Mouse (Mus musculus): ENCODE results near the gene Wdfy1.

Gene Wdfy1

DNA sequence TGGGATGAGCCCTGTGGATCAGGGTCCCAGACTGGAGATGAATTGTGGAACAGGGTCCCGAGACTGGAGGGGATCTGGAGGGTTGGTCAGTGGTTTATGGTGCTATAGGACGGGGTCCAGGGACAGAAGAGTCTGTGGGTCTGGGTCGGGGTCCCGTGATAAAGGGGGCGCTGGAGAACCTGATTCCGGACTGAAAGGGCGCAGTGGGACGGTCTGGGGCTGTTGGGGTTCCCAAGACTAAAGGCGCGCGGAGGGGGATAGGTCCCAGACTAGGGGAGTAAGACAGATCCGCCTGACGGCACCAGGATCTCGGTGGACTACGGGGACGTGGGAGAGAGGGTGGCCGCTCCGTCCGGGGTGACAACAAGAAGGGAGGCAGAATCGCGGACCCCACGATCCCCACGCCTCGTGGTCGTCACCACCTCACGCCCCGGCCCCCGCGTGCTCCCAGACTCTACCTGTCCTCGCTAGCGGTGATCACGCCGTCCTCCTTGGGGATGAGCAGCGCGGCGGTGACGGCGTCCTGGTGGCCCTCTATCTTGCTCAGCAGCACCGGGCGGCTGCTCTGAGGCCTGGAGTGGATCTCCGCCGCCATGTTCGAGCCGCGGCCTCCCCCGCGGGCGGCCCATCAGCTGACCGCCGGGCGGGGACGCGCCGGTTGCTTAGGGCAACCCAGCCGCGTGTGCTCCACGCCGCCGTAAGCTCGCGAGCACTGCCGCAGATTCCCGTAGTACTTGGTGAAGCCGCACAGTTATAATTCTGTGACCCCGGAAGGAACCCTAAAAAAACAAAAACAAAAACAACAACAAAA, 14.6 kb downstream of the Wdfy1 start:
- 1% methylated on average over 65 of the region's 65 CpGs for WGBS

DNA sequence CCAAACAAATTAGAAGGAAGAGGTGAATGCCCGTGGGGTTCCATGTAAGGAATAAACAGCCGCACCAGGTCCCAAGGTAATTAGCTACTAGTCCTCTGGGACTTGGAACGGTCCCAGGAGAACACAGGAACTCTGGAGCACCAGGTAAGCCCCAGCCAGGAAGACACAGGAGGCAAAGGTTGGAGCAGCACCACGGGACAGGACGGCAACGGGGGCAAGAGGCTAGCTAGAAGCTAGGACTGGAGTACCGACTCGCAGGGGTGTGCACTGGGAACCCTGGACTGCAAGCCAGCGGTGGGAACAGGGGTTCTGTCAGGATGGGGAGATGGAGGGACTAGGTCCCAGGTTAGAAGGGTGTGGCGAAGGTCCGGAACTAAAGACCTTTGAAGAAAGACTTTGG, 15.3 kb downstream of the Wdfy1 start:
- 2% methylated on average over 11 of the region's 11 CpGs for WGBS

DNA sequence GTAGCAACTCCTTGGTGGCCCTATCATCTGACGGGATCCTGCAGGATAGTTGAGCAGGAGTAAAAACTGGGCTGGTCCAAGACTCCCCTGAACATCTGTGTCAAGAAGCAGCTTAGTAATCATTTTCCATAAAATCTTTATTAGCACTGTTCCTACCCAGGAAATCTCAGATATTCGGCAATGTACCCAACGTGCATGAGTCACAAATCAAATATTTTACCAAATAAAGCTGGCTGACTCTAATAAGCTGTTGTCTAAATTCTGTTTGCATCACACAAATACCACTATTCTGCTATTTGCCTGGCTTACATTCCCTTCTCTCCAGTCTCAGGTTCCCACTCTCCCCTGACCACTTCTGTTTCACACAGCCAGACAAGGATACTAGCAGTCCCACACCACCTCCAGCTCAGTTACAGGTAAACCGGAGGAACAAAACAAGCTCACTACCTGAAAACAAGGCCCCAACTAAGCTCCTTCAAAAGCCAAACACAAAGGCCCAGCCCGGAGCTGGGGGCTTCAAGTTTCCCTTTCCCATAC, 16.4 kb downstream of the Wdfy1 start:
- WGBS, result 64% methylated on average over 5 of the region's 5 CpGs

DNA sequence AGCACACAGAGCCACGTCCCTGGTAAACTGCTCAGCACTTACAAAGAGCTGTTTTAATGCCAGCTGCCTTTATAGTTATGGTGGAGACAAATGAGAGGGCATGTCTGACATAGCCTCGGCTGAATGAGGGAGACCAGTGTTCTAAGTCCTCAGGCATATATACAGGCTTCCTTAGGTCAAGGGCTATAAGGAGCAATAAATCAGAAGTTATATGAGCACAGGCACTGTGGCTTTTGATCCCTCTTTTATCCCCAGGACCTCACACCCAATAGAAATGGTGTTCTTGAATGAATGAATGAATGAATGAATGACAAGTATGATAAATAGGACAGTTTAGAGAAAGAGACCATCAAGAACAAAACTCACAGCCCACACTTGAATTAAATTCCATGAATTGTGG, 16.9 kb downstream of the Wdfy1 start:
- WGBS, result 30% methylated on average over 2 of the region's 2 CpGs

DNA sequence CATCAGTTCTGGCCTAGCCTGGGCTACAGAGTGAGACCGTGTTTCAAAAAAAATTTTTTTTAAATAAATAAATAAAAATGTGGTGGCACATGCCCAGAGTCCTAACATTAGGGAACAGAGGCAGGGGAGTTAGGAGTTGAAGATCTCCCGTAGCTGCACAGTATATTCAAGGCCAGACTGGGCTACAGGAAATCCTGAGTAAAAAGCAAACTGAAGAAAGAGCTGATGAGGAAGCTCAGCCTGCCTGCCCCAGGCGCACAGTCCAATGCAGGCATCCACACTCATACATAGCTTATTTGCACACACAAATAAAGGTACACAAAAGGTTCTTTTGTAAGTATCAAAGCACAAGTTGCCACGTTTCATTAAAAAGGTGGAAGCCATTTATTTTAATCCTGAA, 18.3 kb downstream of the Wdfy1 start:
- 73% methylated on average over 4 of the region's 4 CpGs for WGBS

DNA sequence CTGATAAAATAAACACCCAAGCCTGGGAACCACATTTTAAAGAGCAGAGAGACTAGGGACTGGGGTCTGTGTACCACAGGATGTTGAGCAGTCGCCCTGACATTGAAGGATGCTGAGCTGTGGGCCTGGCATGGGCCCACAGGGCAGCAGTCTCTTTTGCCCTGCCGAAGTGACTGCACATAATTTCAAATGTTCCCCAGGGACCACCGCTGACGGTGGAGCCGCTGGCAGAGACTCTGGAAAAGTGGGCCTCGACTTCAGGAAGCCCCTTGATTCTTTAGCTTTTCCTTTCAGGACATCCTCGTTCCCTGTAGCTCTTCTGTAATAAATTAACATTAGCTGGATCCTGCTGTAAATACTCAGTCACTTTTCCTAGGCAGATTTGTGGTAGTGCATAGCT, 18.8 kb downstream of the Wdfy1 start:
- WGBS, result 70% methylated on average over 7 of the region's 7 CpGs

DNA sequence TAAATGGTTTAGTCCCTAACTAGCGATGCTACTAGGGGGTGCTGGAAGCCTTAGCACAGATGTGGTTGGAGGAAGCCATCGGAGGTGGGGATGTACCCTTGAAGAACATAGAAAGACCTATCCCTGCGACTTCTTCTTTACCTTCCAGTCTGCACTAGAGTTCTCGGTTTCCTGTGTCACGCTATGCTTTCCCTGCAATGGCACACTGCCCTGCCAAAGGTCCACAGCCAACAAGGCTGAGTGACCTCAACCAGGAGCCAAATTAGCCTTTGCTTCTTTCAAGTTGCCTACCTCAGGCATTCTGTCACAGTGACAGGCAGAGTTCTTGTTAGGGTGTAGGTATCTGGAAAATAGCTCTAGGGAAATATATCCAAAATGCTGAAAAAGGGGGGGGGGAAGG, 19.5 kb downstream of the Wdfy1 start:
- 81% methylated on average over 5 of the region's 5 CpGs for WGBS

DNA sequence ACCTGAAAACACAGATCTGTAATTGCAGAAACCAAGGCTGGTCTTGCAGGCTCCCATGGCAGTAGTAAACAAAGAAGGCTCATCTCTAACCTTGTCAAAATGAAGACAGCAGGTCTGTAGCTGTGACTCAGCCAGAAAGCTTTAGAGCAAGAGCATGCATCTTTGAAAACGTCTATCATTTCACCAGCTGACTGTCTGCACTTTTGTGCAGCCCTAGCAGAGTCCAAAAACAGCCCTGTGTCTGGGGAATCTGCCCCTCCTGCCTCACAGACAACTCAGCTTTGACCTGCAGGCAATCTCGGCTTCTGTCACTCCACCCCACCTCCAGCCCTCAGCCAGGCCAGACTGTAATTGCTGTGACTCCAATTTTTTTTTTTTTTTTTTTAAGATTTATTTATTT, 20.6 kb downstream of the Wdfy1 start:
- WGBS, result 42% methylated on average over 2 of the region's 2 CpGs

DNA sequence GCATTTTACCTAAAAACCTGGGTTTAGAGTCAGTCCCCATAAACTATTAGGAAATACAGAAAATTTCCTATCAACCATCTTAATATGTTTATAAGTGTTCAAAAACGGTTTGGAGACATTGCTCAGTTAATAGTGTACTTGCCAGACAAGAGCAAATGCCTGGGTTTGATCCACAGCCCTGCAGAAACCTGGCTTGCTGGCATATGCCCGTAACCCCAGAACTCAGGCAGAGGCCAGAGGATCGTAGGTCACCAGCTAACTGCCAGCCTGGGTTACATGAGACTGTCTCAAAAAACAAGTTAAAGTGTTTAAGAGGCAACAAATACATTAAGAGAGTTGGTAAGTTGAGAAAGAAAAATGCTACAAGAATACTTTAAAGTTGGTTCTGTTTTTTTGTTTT, 21.0 kb downstream of the Wdfy1 start:
- WGBS, result 94% methylated on average over 3 of the region's 3 CpGs

DNA sequence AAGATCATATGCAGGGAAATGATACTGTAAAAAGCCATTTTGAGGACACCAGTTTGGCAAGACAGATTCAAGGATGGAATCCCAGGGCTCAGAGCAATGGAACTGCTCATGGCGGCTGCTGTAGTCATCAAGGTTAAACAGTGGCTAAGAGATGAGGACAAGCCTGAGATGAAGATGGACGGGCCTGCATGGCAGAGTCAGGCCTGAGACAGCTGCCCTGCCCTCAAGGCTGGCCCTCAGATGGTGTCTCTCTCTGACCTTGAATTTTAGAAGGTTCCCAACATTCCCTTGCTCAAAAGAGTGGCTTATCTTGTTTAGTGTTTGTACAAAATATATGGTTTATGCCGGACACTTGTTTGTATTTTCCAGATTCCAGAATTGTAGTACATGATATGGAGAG, 22.5 kb downstream of the Wdfy1 start:
- WGBS, result 93% methylated on average over 3 of the region's 3 CpGs

DNA sequence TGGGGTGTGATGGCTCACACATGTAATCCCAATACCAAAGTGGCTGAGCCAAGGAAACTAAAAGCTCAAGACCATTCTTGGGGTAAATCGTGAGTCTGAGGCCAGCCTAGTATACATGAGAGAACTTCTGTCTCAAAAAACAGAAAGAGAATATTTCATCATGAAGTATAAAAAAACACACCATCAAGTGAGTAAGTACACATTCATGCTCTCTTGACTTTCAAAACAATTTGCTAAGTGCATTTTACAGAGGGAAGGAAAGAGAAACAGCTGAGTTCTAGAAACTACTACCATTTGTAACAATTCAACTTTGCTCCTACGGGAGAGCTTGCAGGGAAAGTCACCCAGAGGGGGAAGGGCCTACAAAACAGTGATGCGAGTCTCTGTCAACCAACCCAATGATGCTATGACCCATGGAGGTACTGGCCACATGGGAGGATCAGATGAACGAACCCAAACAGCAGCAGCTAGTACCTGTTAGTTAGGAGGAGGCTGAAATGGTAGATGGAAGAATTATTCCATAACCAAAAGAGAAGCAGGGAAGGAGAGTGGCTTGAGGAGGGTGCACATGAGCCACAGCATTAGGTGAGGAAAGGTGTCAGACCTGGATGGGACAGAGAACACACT, 23.1 kb downstream of the Wdfy1 start:
- 78% methylated on average over 4 of the region's 4 CpGs for WGBS

DNA sequence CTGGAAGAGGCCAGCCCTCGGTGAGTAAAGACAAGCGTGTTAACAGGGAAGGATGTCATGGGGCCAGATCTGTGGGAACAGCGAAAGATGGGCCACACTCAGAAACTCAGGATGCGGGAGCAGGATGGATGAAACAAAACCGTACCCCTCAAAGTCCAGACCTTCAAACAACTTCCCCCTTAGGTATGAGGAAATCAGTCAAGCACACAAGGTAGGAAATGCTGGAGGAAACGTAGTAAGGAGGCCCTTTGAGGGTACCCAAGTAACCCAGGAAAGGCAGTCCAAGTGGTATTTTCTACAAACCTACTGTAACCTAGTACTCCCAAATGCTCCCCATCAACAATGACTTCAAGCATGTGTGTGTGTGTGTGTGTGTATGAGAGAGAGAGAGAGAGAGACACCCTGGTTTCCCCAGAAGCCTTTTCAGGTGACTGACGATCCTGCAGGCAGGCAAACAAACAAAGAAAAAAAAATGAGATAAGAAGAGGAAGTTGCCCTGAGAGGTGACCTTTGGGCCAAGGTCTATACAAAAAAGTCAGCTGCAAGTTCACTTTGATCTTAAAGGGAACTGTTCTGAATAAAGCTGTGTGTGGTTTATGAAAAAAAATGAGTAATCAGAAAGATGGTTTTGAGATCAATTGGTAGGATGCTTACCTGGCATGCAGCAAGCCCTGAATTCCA, 23.8 kb downstream of the Wdfy1 start:
- 89% methylated on average over 7 of the region's 7 CpGs for WGBS

DNA sequence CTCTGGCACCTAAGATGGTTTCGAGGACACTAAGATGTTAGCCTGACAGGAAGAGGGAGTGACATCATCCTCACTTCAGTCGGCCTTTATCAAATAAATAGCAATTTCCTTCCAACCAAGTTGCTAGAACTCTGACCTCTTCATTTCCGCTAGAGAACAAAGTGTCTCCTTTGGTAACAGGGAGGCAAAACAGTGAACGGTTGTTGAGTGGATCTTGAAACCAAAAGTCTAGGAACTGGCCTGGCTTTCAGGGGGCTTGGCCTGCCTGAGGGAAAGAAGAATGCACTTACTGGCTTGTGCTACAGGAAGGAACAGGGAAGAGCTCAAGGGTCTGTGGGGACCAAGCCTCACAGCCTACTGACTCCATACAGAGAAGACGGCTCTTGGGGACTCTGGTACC, 24.8 kb downstream of the Wdfy1 start:
- WGBS, result 61% methylated on average over 5 of the region's 5 CpGs

DNA sequence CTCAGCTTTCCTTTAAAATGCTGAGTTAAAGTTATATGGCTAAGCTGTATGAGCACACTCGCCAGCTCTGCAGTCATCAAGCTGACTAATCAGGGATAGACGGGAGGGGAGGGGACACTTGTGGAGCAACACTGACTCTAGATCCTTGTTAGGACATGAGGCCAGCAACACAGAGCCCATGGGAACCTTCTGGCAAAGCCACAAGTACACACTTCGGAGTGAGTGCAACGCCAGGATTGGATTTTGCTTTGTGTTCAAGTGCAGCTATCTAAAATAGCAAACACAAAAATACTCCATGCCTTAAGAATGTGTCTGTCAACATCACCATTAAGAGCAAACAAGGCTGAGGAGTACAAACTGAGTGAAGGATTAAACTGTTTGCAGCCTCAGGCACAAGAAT, 29.9 kb downstream of the Wdfy1 start:
- WGBS, result 59% methylated on average over 4 of the region's 4 CpGs

DNA sequence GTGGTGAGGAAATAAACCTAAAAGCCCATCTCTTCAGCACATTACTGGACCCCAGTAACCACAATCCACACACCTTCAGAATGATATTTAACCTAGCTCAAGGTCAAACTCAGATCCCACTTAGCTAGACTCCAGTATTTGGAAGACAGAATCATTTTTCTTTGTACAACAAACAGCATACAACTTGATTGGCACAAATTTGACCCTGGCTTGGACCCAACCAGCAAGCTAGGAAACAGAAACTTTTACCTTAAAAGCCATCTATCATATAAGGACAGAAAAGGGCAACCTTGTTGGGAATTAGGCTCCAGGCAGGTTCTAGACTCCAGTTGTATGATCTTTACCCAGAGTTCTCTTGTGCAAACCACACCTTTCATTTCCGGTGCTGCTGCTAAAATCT, 32.6 kb downstream of the Wdfy1 start:
- 92% methylated on average over 1 of the region's 1 CpGs for WGBS

DNA sequence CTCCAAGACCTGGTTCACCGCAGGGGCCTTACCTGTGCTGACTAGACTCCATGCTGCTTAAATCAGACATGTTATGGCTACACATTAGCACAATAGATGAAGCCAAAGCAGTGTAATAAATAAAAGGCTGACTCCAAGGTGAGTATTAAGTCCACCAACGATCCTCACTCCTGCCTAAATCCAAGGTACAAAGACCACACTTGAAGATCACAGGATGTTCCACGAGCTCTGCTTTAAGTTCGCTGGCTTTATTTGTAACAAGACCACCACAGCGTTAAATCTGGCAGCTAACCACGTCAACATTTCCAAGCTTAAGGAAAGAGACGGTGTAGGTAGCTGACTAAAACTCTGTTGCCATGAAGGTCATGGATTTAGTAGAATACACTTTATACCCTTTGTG, 33.0 kb downstream of the Wdfy1 start:
- 86% methylated on average over 7 of the region's 7 CpGs for WGBS

DNA sequence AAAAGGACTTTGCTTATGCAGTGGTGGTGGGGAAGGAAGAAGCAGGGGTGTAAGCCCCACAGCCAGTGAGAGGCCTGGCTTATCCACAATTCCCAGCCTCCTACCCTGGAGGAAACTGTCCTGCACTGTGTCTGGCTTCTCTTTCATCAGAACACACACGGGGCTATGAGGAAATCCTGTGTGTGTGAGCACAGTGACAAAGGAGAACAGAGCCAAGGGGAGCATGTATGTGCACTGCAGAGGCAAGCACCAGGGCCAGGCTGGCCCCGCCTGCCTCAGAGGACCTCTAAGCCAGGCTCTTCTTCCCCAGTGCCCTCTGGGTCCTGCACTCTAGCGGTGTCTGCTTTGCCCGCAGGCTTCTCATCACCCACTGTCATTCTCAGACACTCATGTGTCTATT, 34.9 kb downstream of the Wdfy1 start:
- WGBS, result 65% methylated on average over 4 of the region's 4 CpGs

DNA sequence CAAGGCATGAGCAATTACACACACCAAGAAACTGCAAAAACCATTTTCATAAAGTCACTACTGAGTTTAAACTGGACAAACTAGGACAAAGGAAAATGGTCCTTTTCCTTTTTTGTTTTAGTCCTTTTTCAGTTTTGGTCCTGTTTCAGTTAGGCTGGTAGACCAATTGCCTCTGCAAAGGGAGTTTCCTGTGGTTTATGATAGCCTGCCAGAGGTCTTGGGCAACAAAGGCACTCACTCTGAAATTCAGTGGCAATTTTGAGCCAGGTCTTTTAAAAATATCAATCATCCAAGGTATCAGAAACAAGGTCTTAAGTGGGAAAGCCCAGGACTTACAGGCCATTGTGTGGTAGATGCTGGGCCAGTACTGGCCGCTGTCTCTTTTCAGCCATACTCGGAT, 36.2 kb downstream of the Wdfy1 start:
- 86% methylated on average over 2 of the region's 2 CpGs for WGBS

DNA sequence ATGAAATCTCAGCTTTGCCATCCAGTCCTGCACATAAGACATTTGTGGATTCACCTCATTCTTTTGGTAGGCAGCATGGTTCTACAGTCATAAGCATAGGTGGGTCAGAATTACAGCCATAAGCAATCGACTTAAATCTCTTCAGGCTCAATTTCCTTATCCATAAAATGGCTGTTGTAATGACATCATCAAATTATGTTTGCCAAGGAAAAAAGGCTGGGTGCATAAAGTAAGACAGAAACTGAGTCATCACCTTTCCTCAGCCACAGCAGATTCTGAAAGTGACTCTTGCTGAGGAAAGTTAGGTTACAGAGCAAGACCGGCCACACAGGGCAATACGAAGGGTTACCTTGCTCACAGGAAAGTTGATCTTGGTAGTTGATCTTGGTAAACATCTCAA, 39.5 kb downstream of the Wdfy1 start:
- 73% methylated on average over 3 of the region's 3 CpGs for WGBS

DNA sequence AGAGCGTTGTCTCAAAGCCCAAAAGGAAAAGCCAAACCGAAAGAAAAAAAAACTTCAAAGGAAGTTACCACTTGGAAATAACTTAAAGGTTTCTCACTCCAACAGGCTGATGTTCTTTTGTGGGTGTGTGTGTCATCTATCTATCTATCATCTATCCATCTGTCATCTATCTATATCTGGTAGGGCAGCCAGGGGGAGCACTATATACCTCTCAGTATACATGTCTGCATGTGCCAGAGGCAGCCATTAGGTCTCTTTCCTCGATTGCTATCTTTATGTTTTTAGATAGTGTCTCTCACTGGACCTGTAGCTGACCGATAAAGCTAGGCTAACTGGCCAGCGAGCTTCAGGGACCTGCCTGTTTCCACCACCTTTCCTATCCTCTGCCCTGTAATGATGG, 41.1 kb downstream of the Wdfy1 start:
- 78% methylated on average over 5 of the region's 5 CpGs for WGBS

DNA sequence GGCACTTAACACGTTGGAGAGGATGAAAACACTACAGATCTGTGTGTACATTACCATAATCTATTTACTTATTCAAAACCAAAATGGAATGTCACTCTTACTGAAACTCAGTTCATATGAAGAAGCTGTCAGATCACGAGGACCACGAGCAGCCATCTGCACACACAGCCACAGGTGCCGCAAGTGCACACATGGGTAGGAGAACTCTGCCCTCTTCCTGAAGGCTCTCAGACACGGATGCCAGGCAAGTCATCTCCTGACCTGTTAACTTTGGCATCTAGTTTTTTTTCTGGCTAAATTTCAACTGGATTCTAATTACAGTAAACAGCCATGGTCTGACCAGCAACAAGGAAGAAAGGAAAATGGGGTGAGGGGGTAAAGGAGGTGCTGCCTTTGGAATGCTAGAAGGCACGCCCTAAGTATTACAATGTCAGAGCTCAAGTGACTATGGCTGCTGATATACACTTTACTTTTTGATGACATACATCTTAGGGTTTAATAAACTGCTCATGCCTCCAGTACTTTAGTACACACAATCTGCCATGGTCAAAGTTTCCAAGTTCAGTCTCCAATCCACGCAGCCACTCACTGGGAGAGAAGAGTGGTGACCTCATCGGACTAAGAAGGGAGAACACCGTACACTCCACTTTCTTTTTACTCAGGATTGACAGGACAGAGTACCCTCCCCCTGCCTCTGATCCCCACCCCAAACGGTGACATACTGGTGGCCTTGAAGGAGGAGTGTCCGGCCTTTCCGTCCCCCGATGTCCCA, 61.6 kb downstream of the Wdfy1 start:
- 81% methylated on average over 13 of the region's 13 CpGs for WGBS

DNA sequence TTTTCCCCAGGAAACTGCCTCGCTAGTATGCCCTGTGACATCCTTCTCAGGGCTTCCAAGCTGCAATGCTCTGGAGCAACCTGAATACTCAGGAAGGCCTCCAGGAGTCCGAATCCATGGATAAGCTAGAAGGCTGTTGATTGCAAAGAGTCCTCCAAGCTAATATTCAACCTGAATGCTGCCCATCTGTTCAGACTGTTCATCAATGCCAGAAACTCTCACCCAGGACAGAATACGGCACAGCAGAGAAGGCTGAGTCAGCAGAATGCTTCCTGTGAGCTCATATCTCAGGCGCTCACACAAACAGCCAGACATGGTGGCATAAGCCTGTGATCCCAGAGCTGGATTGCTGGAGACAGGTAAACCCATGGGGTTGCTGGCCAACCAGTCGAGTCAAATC, 62.9 kb downstream of the Wdfy1 start:
- 92% methylated on average over 5 of the region's 5 CpGs for WGBS

Measured in cerebral cortex, adult 2 months (tissue).